ENCODE assay signal across 21 mouse cellular contexts in the genomic region with DNA sequence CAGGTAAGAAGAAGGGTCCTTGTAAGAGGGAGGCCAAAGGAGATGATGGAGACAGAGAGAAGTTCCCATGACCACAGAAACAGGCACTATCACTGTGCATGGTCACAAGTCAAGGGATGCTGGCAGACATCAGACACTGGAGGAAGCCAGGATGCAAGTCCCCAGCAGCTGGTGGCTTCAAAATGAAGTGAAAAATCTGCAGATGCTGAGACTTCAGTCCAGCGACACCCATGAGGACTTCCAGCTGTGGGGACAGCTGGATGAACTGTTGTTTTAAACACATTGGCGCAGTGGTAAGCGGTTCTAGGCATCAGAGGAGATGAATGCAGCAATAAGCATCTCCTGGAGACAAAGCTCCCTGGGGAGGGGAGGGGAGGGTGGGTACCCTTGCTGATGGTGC.
DNase-seq lines count a peak whose midpoint lies in the region; TF ChIP-seq lines count a peak whose summit lies in the region.
"Had no signal": no experiment of that assay in that cellular context is flagged by ENCODE, and none has a peak within 500 bp of the region (broad histone marks: within the 10 kb centered on the region; RNA-seq: fewer than 3 reads in every experiment).

No protein-coding gene starts in this region.

- no peaks in the 10 kb centered on the region for H3K36me3 ChIP-seq in kidney, adult 2 months (ENCODE audit: control insufficient read depth, insufficient read depth, low read length)
- H3K36me3 ChIP-seq: embryonic facial prominence, embryonic 10.5 days; forebrain, embryonic 12.5 days; heart, embryonic 13.5 days; kidney, embryonic 15.5 days; limb, embryonic 13.5 days; midbrain, embryonic 15.5 days had no signal

- TF ChIP-seq POLR2A in kidney, adult 2 months (IDR thresholded peaks at IDR 0.05; ENCODE audit: low read depth, low read length): no peak

- H3K27ac ChIP-seq in kidney, adult 2 months (ENCODE audit: insufficient read depth, low read depth, low read length): no peak overlapping the region
- H3K27ac ChIP-seq: embryonic facial prominence, embryonic 10.5 days; forebrain, embryonic 12.5 days; heart, embryonic 13.5 days; kidney, embryonic 15.5 days; layer of hippocampus, adult 2 months; limb, embryonic 13.5 days; liver, embryonic 14.5 days; midbrain, embryonic 15.5 days had no signal

- no peak overlapping the region for H3K4me3 ChIP-seq in kidney, adult 2 months (ENCODE audit: insufficient read depth, low read depth, low read length)
- H3K4me3 ChIP-seq: embryonic facial prominence, embryonic 10.5 days; forebrain, embryonic 12.5 days; heart, embryonic 13.5 days; kidney, embryonic 15.5 days; layer of hippocampus, adult 2 months; limb, embryonic 13.5 days; midbrain, embryonic 15.5 days; myocyte had no signal

- H3K4me1 ChIP-seq in kidney, adult 2 months (ENCODE audit: control insufficient read depth, insufficient read depth, low read length): no peaks in the 10 kb centered on the region
- H3K4me1 ChIP-seq: kidney, embryonic 15.5 days; limb, embryonic 13.5 days had no signal

- H3K27me3 ChIP-seq in kidney, adult 2 months (replicated peaks; ENCODE audit: control insufficient read depth, insufficient read depth, low read length): no peaks in the 10 kb centered on the region
- H3K27me3 ChIP-seq: forebrain, embryonic 12.5 days; kidney, embryonic 15.5 days; limb, embryonic 13.5 days; midbrain, embryonic 15.5 days had no signal

- intact Hi-C loops in heart, postnatal 36 days (cut with DNase I): no loop called here

- DNase-seq in kidney, postnatal 10 days: peak; percentile 71
- no peak for DNase-seq in kidney, adult 2 months
- DNase-seq in heart, adult 9 months (ENCODE audit: low spot score in 2 of 2): peak; percentile 68 to 74
- DNase-seq in heart, postnatal 36 days: peak; percentile 27 to 34
- DNase-seq in lung, postnatal 14 days: peak; percentile 35
- no peak for DNase-seq in c-Kit-positive CD71-positive TER-119-positive erythroid progenitor cells, embryonic 14.5 days (ENCODE audit: low spot score)
- DNase-seq in liver: no peak
- DNase-seq: adrenal gland, postnatal 10 days; cerebellum, adult 11 months; gastrocnemius, postnatal 10 days; layer of hippocampus, postnatal 36 days; thymus, postnatal 36 days had no signal

- WGBS in kidney, adult 2 months: 59% methylated on average over 3 of the region's 3 CpGs

- no peak for TF ChIP-seq CTCF in kidney, adult 2 months (conservative IDR thresholded peaks at IDR 0.05; ENCODE audit: insufficient read depth, insufficient read length, low read depth, low read length)

Comparison
In these comparisons a context has a peak if more than half of its experiments do, and no peak if none do; other contexts are left out.
1. DNase-seq: peak in kidney, postnatal 10 days (single experiment), heart, adult 9 months (2 of 2), heart, postnatal 36 days (2 of 2) and lung, postnatal 14 days (single experiment); none in kidney, adult 2 months (single experiment), c-Kit-positive CD71-positive TER-119-positive erythroid progenitor cells, embryonic 14.5 days (single experiment) and liver (single experiment).